Mouse (Mus musculus) limb, embryonic 14.5 days (tissue): ENCODE measurements around the gene Npas3. TPM values are rescaled to one million over a fixed set of nuclear protein-coding genes. Genes with fewer than 3 reads are reported as not detected.

Experiments used
- ATAC-seq: fragments of 200-750 bp; cut with Nextera tagmentation; 2 replicates; pipeline ENCODE4 v1.8.0; 2017; ENCODE audit warnings: low read depth, moderate number of reproducible peaks, moderate TSS enrichment; ENCODE audit not compliant: low FRiP score
- DNase-seq: peaks from one replicate; pipeline ENCODE4 v3.0.0-alpha.2; 2015; ENCODE audit warnings: low spot score
- H3K27ac ChIP-seq: fragments of 300-500 bp; sonication (generic); replicated peaks from 2 replicates; pipeline ENCODE4 v1.5.1; 2014; ENCODE audit warnings: low read depth, mild to moderate bottlenecking, low read length, moderate library complexity, mixed read lengths
- H3K27me3 ChIP-seq: fragments of 300-500 bp; sonication (generic); 2 replicates; pipeline ENCODE4 v1.6.1; 2014; ENCODE audit warnings: low read length, mixed read lengths; ENCODE audit not compliant: control insufficient read depth, insufficient read depth
- H3K36me3 ChIP-seq: fragments of 300-500 bp; sonication (generic); 2 replicates; pipeline ENCODE4 v1.6.1; 2014; ENCODE audit warnings: mild to moderate bottlenecking, low read length, moderate library complexity, mixed read lengths; ENCODE audit not compliant: control insufficient read depth, insufficient read depth
- H3K4me1 ChIP-seq: fragments of 300-500 bp; sonication (generic); 2 replicates; pipeline ENCODE4 v1.6.1; 2014; ENCODE audit warnings: antibody characterized with exemption, low read length, mixed read lengths; ENCODE audit not compliant: control insufficient read depth, insufficient read depth
- H3K4me2 ChIP-seq: fragments of 300-500 bp; sonication (generic); replicated peaks from 2 replicates; pipeline ENCODE4 v1.6.1; 2014; ENCODE audit warnings: low read depth, mild to moderate bottlenecking, low read length, moderate library complexity; ENCODE audit not compliant: severe bottlenecking
- H3K4me3 ChIP-seq: fragments of 300-500 bp; sonication (generic); replicated peaks from 2 replicates; pipeline ENCODE4 v1.5.1; 2014; ENCODE audit warnings: low read length
- H3K9ac ChIP-seq: fragments of 300-500 bp; sonication (generic); 2 replicates; pipeline ENCODE4 v1.6.1; 2014; ENCODE audit warnings: mild to moderate bottlenecking, low read depth, low read length, moderate library complexity; ENCODE audit not compliant: severe bottlenecking
- H3K9me3 ChIP-seq: fragments of 300-500 bp; sonication (generic); 2 replicates; pipeline ENCODE4 v1.6.1; 2016; ENCODE audit warnings: low read length; ENCODE audit not compliant: control insufficient read depth
- POLR2A ChIP-seq: fragments of 200-500 bp; IDR thresholded peaks from 2 replicates; pipeline ENCODE4 v1.8.0; 2012; ENCODE audit warnings: inconsistent platforms, mild to moderate bottlenecking, moderate library complexity, borderline replicate concordance; ENCODE audit not compliant: insufficient read depth, insufficient read length; ENCODE audit errors: extremely low read depth
- WGBS: fragments of 180-500 bp; shearing (Covaris S2); extraction: QIAGEN DNeasy Blood & Tissue Kit; methylation state at CpG from one replicate; pipeline ENCODE4 v1.1.7; 2014; 5-methylcytosine and 5-hydroxymethylcytosine counted together
- polyA plus RNA-seq, 2 experiments: library from polyadenylated mRNA; depleted of rRNA in 1 of 2; stranded (reverse) in 1 of 2; unstranded in 1 of 2; fragments of >200 nt; fragmentation: Nextera tagmentation in 1 of 2; extraction: Ambion mirVana in 1 of 2; gene quantifications; 2 replicates each; pipeline versions ENCODE4 v1.2.1 to v1.2.3; 2012 to 2014

Npas3 gene
- polyA plus RNA-seq, 2 experiments, result 5.3 to 5.9 TPM

DNA sequence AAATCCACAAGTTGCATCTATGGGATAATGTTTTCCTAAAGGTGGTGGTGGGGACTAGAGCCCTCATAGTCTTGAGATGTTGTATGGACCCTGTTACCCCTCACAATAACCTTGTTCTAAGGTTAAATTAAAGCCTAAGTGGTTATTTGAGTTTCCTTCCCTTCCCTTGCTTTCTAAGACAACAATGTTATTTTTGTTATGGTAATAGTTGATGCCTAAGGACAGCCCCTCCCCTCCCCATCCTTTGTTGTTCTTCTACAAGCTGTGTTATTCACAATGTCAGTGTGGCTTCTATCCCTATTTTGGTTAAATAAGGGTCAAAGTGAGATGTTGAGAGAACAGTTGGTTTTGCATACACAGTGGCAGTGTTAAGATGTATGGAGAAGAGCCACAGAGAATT is 226.0 kb downstream of the Npas3 start:
- Histone ChIP-seq H3K27ac (no peak overlapping the region), H3K27me3 (no peaks in the 10 kb centered on the region), H3K36me3 (no peaks in the 10 kb centered on the region), H3K9me3 (no peaks in the 10 kb centered on the region), H3K4me2 (no peak overlapping the region), H3K9ac (no peak overlapping the region), H3K4me1 (0 out of 2 replicates have a peak, but pooled peaks cover 2% of the 10 kb centered on the region), H3K4me3 (no peak overlapping the region)
- no peak for TF ChIP-seq POLR2A
- no peak for ATAC-seq
- DNase-seq, result no peak

- TF ChIP-seq POLR2A, result no peak
- no peak for ATAC-seq
- WGBS, result 75% methylated on average over 6 of the region's 6 CpGs
Observed at GRCm38 (mm10) chr12:53484924-53485323, 236.4 kb downstream of the Npas3 start.

DNA sequence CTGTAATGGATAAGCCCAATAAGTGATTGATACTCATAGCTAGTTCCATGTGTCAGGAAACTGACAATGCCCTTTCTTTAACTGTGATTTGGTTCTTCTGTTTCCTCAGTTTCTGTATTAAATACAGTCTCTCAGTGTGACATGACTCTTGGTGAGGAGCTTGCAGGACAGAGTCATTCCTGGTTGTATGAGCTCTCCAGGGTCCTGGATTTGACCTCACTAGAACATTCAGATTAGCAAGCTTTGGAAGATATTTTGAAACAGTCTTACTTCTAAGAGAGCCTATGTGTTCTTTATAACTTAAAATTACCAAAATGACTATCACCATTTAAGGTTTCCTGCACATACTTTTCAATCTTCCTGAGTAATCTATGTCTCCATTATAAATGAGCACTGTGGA is 247.9 kb downstream of the Npas3 start:
- Histone ChIP-seq H3K9ac (no peak overlapping the region), H3K27me3 (no peaks in the 10 kb centered on the region), H3K4me2 (no peak overlapping the region), H3K4me3 (no peak overlapping the region), H3K4me1 (no peaks in the 10 kb centered on the region), H3K9me3 (no peaks in the 10 kb centered on the region), H3K36me3 (no peaks in the 10 kb centered on the region), H3K27ac (no peak overlapping the region)
- TF ChIP-seq POLR2A, result no peak
- DNase-seq (peak; percentile 39), ATAC-seq (no peak)

More at GRCm38 (mm10) chr12:53484924-53485323, 236.4 kb downstream of the Npas3 start:
- Histone ChIP-seq H3K9me3 (no peaks in the 10 kb centered on the region), H3K36me3 (no peaks in the 10 kb centered on the region), H3K27ac (no peak overlapping the region), H3K4me3 (no peak overlapping the region), H3K4me2 (no peak overlapping the region), H3K27me3 (no peaks in the 10 kb centered on the region), H3K9ac (no peak overlapping the region), H3K4me1 (no peaks in the 10 kb centered on the region)
- no peak for DNase-seq

GRCm38 (mm10) chr12:53514885-53515284 is 266.4 kb downstream of the Npas3 start:
- no peak for TF ChIP-seq POLR2A
- no peak overlapping the region for H3K4me2 ChIP-seq
- no peaks in the 10 kb centered on the region for H3K27me3 ChIP-seq
- no peak overlapping the region for H3K9ac ChIP-seq
- 50% methylated on average over 4 of the region's 4 CpGs for WGBS
- DNase-seq, result peak; percentile 12
- no peaks in the 10 kb centered on the region for H3K36me3 ChIP-seq
- H3K9me3 ChIP-seq, result no peaks in the 10 kb centered on the region
- ATAC-seq, result no peak
- no peak overlapping the region for H3K4me3 ChIP-seq
- H3K4me1 ChIP-seq, result no peaks in the 10 kb centered on the region; the same call in 1 of the 2 replicates
- H3K27ac ChIP-seq, result no peak overlapping the region

GRCm38 (mm10) chr12:53519556-53519955 is 271.1 kb downstream of the Npas3 start:
- DNase-seq (no peak), ATAC-seq (no peak)
- no peak overlapping the region for H3K4me2 ChIP-seq
- H3K4me3 ChIP-seq, result no peak overlapping the region
- no peak for TF ChIP-seq POLR2A
- H3K9ac ChIP-seq, result no peak overlapping the region
- H3K36me3 ChIP-seq, result no peaks in the 10 kb centered on the region
- WGBS, result 84% methylated on average over 4 of the region's 4 CpGs
- H3K27ac ChIP-seq, result no peak overlapping the region
- no peaks in the 10 kb centered on the region for H3K27me3 ChIP-seq
- no peaks in the 10 kb centered on the region for H3K9me3 ChIP-seq
- no peaks in the 10 kb centered on the region; the same call in 1 of the 2 replicates for H3K4me1 ChIP-seq

DNA sequence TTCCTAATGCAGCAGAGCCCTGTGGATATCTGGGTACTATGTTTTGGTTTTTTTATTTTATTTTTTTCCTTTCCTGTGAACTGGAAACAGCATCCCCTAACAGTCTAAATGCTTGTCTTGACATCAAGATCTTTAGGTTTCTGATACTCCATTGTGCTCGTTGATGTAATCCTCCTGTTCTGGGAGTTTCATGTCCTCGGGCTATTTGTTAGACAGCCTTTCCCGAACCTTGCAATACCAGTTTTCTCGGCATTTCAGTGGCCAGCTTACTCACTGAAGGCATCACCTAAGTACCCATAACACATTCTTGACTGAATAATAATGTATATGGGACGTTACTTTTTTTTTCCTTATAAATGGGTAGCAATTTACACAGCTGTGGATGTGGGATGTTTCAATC is 274.2 kb downstream of the Npas3 start:
- no peak for TF ChIP-seq POLR2A
- H3K27ac ChIP-seq, result no peak overlapping the region
- 52% methylated on average over 5 of the region's 5 CpGs for WGBS
- ATAC-seq (no peak), DNase-seq (no peak)
- H3K4me1 ChIP-seq, result no peaks in the 10 kb centered on the region
- no peak overlapping the region for H3K9ac ChIP-seq
- H3K27me3 ChIP-seq, result no peaks in the 10 kb centered on the region
- no peaks in the 10 kb centered on the region for H3K36me3 ChIP-seq
- no peak overlapping the region for H3K4me2 ChIP-seq
- H3K4me3 ChIP-seq, result no peak overlapping the region
- H3K9me3 ChIP-seq, result no peaks in the 10 kb centered on the region
